Mouse (Mus musculus) forebrain, embryonic 10.5 days (tissue): ENCODE results near the gene Sult1a1. TPM values are rescaled to one million over a fixed set of nuclear protein-coding genes. Genes with fewer than 3 reads are reported as not detected.
"Not testable (repeated sequence)": the region's sequence is repeated elsewhere in the genome, so short reads cannot be mapped to it uniquely, and the experiment has no call there.

ENCODE experiments used
- DNase-seq: peaks from one replicate; pipeline ENCODE4 v3.0.0-alpha.2; 2017; ENCODE audit warnings: low spot score; ENCODE audit errors: extremely low spot score
- H3K27ac ChIP-seq: fragments of 300-500 bp; sonication (generic); 2 replicates; pipeline ENCODE4 v1.5.1; 2016; ENCODE audit warnings: mild to moderate bottlenecking
- H3K27me3 ChIP-seq: fragments of 300-500 bp; sonication (generic); 2 replicates; pipeline ENCODE4 v1.6.1; 2016; ENCODE audit warnings: mild to moderate bottlenecking; ENCODE audit not compliant: poor library complexity, severe bottlenecking
- H3K36me3 ChIP-seq: fragments of 300-500 bp; sonication (generic); replicated peaks from 2 replicates; pipeline ENCODE4 v1.6.1; 2016; ENCODE audit warnings: mild to moderate bottlenecking, moderate library complexity
- H3K4me1 ChIP-seq: fragments of 300-500 bp; sonication (generic); 2 replicates; pipeline ENCODE4 v1.6.1; 2016
- H3K4me3 ChIP-seq: fragments of 300-500 bp; sonication (generic); 2 replicates; pipeline ENCODE4 v1.5.1; 2016; ENCODE audit warnings: mild to moderate bottlenecking, moderate library complexity
- H3K9me3 ChIP-seq: fragments of 300-500 bp; sonication (generic); 2 replicates; pipeline ENCODE4 v1.6.1; 2016; ENCODE audit warnings: mild to moderate bottlenecking, moderate library complexity
- WGBS: fragments of 180-500 bp; shearing (Covaris S2); methylation state at CpG from one replicate; pipeline ENCODE4 v1.1.7; 2016; 5-methylcytosine and 5-hydroxymethylcytosine counted together
- polyA plus RNA-seq: library from polyadenylated mRNA; unstranded; fragments of >200 nt; fragmentation: Nextera tagmentation; extraction: Ambion mirVana; gene quantifications from 2 replicates; pipeline ENCODE4 v1.2.1, GENCODE M21; 2016

Gene Sult1a1
- polyA plus RNA-seq, 1 experiment from 2014 or later: 0.40 TPM

- Histone ChIP-seq H3K27ac (no peak overlapping the region), H3K36me3 (no peaks in the 10 kb centered on the region), H3K4me3 (no peak overlapping the region), H3K4me1 (peaks cover 28% of the 10 kb centered on the region), H3K9me3 (no peaks in the 10 kb centered on the region), H3K27me3 (no peaks in the 10 kb centered on the region)
- DNase-seq: no peak
- 68% methylated on average over 5 of the region's 5 CpGs for WGBS
Observed at GRCm38 (mm10) chr7:126645708-126646107, 30.5 kb downstream of the Sult1a1 start.

GRCm38 (mm10) chr7:126644914-126645313 is 31.3 kb downstream of the Sult1a1 start:
- Histone ChIP-seq H3K36me3 (no peaks in the 10 kb centered on the region), H3K27ac (no peak overlapping the region), H3K4me1 (peaks cover 22% of the 10 kb centered on the region), H3K9me3 (no peaks in the 10 kb centered on the region), H3K4me3 (no peak overlapping the region), H3K27me3 (no peaks in the 10 kb centered on the region)
- DNase-seq: no peak

- Histone ChIP-seq H3K27ac (no peak overlapping the region), H3K4me3 (no peak overlapping the region), H3K9me3 (no peaks in the 10 kb centered on the region), H3K27me3 (no peaks in the 10 kb centered on the region), H3K36me3 (no peaks in the 10 kb centered on the region), H3K4me1 (peaks cover 17% of the 10 kb centered on the region)
- DNase-seq: no peak
- 75% methylated on average over 3 of the region's 3 CpGs for WGBS
Observed at GRCm38 (mm10) chr7:126644345-126644744, 31.9 kb downstream of the Sult1a1 start.

- H3K9me3 ChIP-seq, H3K36me3 ChIP-seq, H3K4me3 ChIP-seq, DNase-seq, H3K4me1 ChIP-seq, H3K27me3 ChIP-seq, H3K27ac ChIP-seq: not testable (repeated sequence)
- WGBS: 61% methylated on average over 3 of the region's 3 CpGs
Observed at GRCm38 (mm10) chr7:126643244-126643617, 33.0 kb downstream of the Sult1a1 start.

- no peak for DNase-seq
- 76% methylated on average over 5 of the region's 5 CpGs for WGBS
- Histone ChIP-seq H3K4me3 (no peak overlapping the region), H3K36me3 (no peaks in the 10 kb centered on the region), H3K9me3 (no peaks in the 10 kb centered on the region), H3K27ac (no peak overlapping the region), H3K4me1 (peaks cover 9% of the 10 kb centered on the region; the same call in 1 of the 2 replicates), H3K27me3 (no peaks in the 10 kb centered on the region)
Observed at GRCm38 (mm10) chr7:126642545-126643243, 33.5 kb downstream of the Sult1a1 start.

DNA sequence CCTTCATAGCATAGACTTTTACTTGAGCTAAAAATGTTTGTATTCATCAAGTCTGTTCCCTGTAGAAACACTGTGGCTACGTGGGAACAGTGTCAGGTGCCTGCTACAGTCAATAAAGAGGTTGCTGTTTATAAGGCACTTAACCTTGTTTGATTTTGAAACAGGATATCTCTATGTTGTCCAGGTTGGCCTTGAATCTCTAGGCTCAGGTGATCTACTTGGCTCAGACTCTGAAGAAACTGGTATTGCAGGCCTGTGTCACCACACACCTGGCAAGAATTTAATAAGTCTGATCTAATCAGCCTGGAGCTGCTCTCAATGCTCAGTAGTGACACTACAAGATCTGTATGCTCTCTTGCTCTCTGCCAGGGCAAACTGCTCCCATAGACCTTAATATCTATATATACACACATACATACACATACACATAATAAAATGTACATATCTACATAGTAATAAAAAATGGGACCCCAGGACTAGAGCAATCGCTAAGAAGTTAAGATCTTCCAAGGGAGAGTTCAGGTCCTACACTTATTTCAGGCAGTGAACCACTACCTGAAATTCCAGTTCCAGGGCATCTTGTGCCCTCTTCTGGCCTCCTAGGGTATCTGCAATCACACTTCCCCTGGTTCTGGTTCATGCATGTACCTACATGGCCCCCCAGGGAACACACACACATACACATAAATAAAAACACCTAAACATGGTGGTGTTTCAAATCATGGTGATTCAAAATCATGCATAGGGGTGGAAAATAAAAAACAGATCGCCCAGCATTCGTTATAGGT is 39.3 kb downstream of the Sult1a1 start:
- Histone ChIP-seq H3K27me3 (no peaks in the 10 kb centered on the region), H3K27ac (no peak overlapping the region), H3K4me3 (no peak overlapping the region), H3K4me1 (no peaks in the 10 kb centered on the region), H3K9me3 (no peaks in the 10 kb centered on the region), H3K36me3 (no peaks in the 10 kb centered on the region)
- DNase-seq: no peak
- WGBS: 20% methylated on average over 4 of the region's 4 CpGs

DNA sequence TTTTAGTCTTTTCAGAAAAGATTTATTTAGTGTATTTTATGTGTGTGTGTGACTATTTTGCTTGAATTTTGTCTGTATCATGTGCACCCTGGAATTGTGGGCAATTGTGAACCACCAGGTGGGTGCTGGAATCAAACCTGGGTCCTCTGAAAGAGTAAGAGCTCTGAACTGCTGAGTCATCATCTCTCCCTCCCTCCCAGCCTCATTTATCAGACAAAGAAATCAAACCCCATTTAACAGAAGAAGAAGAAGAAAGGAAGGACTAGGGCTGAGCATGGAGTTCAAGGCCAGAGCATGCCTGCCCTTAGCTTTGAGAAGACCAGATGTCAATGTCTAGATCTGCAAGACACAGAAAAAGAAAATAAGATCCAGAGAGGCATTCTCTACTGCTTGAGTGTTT is 40.9 kb downstream of the Sult1a1 start:
- no peak overlapping the region for H3K27ac ChIP-seq
- H3K27me3 ChIP-seq: no peaks in the 10 kb centered on the region
- H3K9me3 ChIP-seq: no peaks in the 10 kb centered on the region
- no peaks in the 10 kb centered on the region for H3K4me1 ChIP-seq
- H3K36me3 ChIP-seq: no peaks in the 10 kb centered on the region
- H3K4me3 ChIP-seq: no peak overlapping the region
- no peak for DNase-seq

GRCm38 (mm10) chr7:126632478-126632877 is 43.8 kb downstream of the Sult1a1 start:
- Histone ChIP-seq H3K9me3 (no peaks in the 10 kb centered on the region), H3K27me3 (no peaks in the 10 kb centered on the region), H3K27ac (no peak overlapping the region), H3K4me3 (no peak overlapping the region), H3K4me1 (peaks cover 3% of the 10 kb centered on the region; the same call in 1 of the 2 replicates), H3K36me3 (no peaks in the 10 kb centered on the region)
- DNase-seq: no peak
- WGBS: 85% methylated on average over 2 of the region's 2 CpGs

DNA sequence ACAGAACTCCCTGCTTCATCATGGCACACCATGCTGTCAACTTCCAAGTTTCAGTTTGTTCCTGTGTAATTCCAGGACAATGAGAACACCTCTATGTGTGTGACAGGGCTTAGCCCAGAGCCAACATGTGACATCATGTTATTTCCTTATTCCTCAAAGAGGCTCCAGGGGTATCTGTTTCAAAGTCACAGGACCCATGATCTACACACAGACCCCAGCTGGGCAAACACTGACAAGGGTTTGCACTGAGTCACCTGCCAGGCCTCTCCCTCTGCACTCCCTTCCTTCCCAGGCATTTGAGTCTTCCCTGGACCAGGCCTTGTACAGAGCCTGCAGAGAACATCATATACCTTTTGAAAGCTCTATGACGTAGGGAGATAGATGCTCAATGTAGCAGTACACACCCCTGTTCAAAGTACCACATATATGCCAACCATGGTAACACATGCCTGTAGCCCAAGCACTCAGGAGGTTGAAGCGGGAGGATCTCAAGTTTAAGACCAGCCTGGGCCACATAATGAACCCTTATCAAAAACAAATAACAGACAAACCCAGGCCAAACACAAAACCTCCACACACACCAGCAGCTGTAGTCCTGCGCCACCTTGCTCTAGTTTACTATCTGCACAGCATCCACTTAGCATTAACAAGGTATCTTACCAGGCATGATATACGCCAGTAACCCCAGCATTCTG is 45.3 kb downstream of the Sult1a1 start, which contains the start of gene Nupr1:
Gene Nupr1, minus strand, starts transcription at position 38 of the 695 bp plus-strand sequence.
- Histone ChIP-seq H3K36me3 (no peaks in the 10 kb centered on the region), H3K27ac (no peak within 1 kb of the TSS), H3K27me3 (no peaks in the 10 kb centered on the region), H3K4me3 (no peak within 1 kb of the TSS), H3K9me3 (no peaks in the 10 kb centered on the region), H3K4me1 (peaks cover 3% of the 10 kb centered on the region; the same call in 1 of the 2 replicates)
- DNase-seq: no peak
- 93% methylated on average over 4 of the region's 4 CpGs for WGBS

DNA sequence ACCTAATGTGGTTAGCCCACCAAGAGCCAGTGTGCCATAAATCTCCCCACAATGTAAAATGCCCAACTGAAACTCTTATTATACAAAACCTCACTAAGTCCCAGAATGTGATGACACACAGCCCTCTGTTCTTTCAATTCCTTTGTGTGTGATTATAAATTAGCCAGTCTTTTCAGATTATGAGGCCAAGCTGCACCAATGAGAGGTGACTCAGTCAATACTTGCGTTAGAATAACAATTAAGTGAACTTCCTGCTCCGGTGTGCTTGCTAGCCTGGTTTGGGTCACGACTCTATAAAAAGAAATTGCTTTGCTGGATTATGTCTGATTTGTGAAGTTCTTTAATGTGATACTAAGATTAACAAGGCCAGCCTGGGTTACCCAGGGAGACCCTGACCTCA is 46.3 kb downstream of the Sult1a1 start:
- Histone ChIP-seq H3K36me3 (no peaks in the 10 kb centered on the region), H3K4me3 (no peak overlapping the region), H3K27me3 (no peaks in the 10 kb centered on the region), H3K27ac (no peak overlapping the region), H3K9me3 (no peaks in the 10 kb centered on the region), H3K4me1 (peaks cover 7% of the 10 kb centered on the region)
- 62% methylated on average over 3 of the region's 3 CpGs for WGBS
- no peak for DNase-seq

- whole genome bisulfite sequencing: 80% methylated on average over 6 of the region's 6 CpGs
Observed at GRCm38 (mm10) chr7:126628111-126628510, 48.1 kb downstream of the Sult1a1 start.

GRCm38 (mm10) chr7:126625807-126626600 is 50.2 kb downstream of the Sult1a1 start:
- DNase-seq: no peak
- Histone ChIP-seq H3K27me3 (no peaks in the 10 kb centered on the region), H3K9me3 (no peaks in the 10 kb centered on the region), H3K4me1 (peaks cover 7% of the 10 kb centered on the region), H3K36me3 (no peaks in the 10 kb centered on the region), H3K27ac (no peak overlapping the region), H3K4me3 (no peak overlapping the region)
- whole genome bisulfite sequencing: 81% methylated on average over 3 of the region's 3 CpGs

More at GRCm38 (mm10) chr7:126628111-126628510, 48.1 kb downstream of the Sult1a1 start:
- H3K27ac ChIP-seq: no peak overlapping the region
- DNase-seq: no peak
- H3K36me3 ChIP-seq: no peaks in the 10 kb centered on the region
- H3K4me1 ChIP-seq: peaks cover 7% of the 10 kb centered on the region
- no peak overlapping the region for H3K4me3 ChIP-seq
- no peaks in the 10 kb centered on the region for H3K27me3 ChIP-seq
- no peaks in the 10 kb centered on the region for H3K9me3 ChIP-seq
